Mouse (Mus musculus) E14TG2a.4 (cell line): ENCODE measurements at regions not wholly inside any gene's neighbourhood (a gene's known extent, or its start where the extent isn't known, plus 50 kb on each side); places are given as distances from the start of the nearest gene placed in this dataset.

Experiments
- H3K27me3 ChIP-seq: 2 replicates; pipeline ENCODE4 v1.6.1; 2014; ENCODE audit warnings: low read length, control low read depth; ENCODE audit not compliant: insufficient read depth
- H3K36me3 ChIP-seq: 2 replicates; pipeline ENCODE4 v1.6.1; 2014; ENCODE audit warnings: low read length, control low read depth; ENCODE audit not compliant: insufficient read depth
- H3K4me1 ChIP-seq: replicated peaks from 2 replicates; pipeline ENCODE4 v1.6.1; 2014; ENCODE audit warnings: low read depth, low read length, control low read depth
- H3K4me3 ChIP-seq: replicated peaks from 2 replicates; pipeline ENCODE4 v1.5.1; 2014; ENCODE audit warnings: mild to moderate bottlenecking, low read length
- H3K9me3 ChIP-seq: 2 replicates; pipeline ENCODE4 v1.6.1; 2014; ENCODE audit warnings: low read length, control low read depth
- CTCF ChIP-seq: conservative IDR thresholded peaks from 2 replicates; pipeline ENCODE4 v1.5.1; 2014; ENCODE audit warnings: low read length
- NANOG ChIP-seq: IDR thresholded peaks from 2 replicates; pipeline ENCODE4 v1.6.1; 2014; ENCODE audit warnings: borderline replicate concordance, low read length, mixed read lengths
- POU5F1 ChIP-seq: IDR thresholded peaks from 2 replicates; pipeline ENCODE4 v1.6.1; 2014; ENCODE audit warnings: low read length, borderline replicate concordance

DNA sequence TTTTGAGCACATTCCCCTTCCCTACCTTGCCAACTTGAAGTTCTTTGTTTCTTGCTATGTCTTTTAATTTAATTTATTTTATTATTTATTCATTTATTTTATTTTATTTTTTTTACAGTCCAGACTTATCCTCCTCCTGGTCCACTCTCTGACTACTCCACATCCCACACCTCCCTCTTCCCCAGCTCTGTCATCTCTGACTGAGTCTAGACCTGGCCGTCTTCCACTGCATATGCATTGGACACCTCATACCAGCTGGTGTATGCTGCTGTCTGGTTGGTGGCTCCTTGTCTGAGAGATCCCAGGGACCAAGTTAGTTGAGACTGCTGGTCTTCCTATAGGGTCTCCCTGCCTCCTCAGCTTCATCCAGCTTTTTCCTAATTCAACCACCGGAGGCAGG is 2627.9 kb downstream of the Pcdh9 start:
- Histone ChIP-seq H3K4me1 (no peaks in the 10 kb centered on the region), H3K27me3 (no peaks in the 10 kb centered on the region), H3K36me3 (no peaks in the 10 kb centered on the region), H3K9me3 (peaks cover 14% of the 10 kb centered on the region), H3K4me3 (no peak overlapping the region)
- no peak for TF ChIP-seq NANOG
- TF ChIP-seq POU5F1 = no peak
- no peak for TF ChIP-seq CTCF

DNA sequence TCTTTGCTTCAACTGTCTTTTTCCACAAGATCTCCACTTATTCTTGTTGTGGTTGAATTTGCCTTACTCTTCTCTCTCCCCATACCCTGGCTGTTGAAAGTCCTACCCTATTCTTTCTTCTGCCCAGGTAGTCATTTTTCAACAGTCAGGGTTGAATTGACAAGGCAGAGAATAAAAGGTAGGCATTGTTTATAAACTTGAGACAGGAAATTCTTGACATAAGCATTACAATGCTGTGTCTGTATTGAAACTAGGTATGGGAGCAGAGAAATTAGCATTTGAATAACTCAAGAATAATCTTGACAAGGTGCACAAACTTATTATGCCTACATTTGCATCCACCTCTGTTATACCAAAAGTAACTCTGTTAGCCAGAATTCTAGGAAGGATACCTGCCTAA is 2659.6 kb downstream of the Pcdh9 start:
- H3K4me3 ChIP-seq = no peak overlapping the region
- no peaks in the 10 kb centered on the region for H3K36me3 ChIP-seq
- H3K9me3 ChIP-seq = peaks cover 3% of the 10 kb centered on the region; the same call in 1 of the 2 replicates
- no peaks in the 10 kb centered on the region for H3K27me3 ChIP-seq
- TF ChIP-seq CTCF = no peak
- peak; percentile 54; the same call in 1 of the 2 replicates for TF ChIP-seq NANOG
- TF ChIP-seq POU5F1 = no peak
- peaks cover 10% of the 10 kb centered on the region for H3K4me1 ChIP-seq
